ENCODE assay signal across 9 mouse cellular contexts in the genomic region with DNA sequence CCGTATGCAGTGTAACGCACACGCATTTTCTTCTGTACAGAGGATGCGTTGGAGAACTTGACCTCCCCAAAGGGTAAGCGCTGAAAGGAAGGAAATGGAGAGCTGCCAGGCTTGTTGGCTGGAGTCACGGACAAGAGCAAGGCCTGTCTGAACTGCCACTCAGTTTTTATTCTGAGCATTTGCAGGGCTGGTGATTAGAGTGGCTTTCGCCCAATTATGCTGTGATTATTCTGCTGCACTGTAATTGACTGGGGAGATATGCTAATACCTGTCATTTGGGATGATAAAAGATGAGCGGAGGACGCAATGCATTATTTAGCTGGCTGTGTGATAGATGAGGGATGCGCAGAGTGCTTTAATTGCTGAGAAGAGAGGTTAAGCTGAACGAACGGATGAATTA.
DNase-seq lines count a peak whose midpoint lies in the region; ATAC-seq and TF ChIP-seq lines count a peak whose summit lies in the region.
"Had no signal": no experiment of that assay in that cellular context is flagged by ENCODE, and none has a peak within 500 bp of the region (broad histone marks: within the 10 kb centered on the region; RNA-seq: fewer than 3 reads in every experiment).

No protein-coding gene starts in this region.

- no peaks in the 10 kb centered on the region for H3K27me3 ChIP-seq in embryonic facial prominence, embryonic 14.5 days (replicated peaks; ENCODE audit: control insufficient read depth, insufficient read depth, low read length)
- H3K27me3 ChIP-seq in embryonic facial prominence, embryonic 10.5 days (replicated peaks; ENCODE audit: low read depth, poor library complexity, severe bottlenecking): no peaks in the 10 kb centered on the region
- no peaks in the 10 kb centered on the region for H3K27me3 ChIP-seq in stomach, embryonic 15.5 days (replicated peaks)
- H3K27me3 ChIP-seq in stomach, postnatal 0 days (ENCODE audit: control insufficient read depth, insufficient read depth, low read length): no peaks in the 10 kb centered on the region
- no peaks in the 10 kb centered on the region for H3K27me3 ChIP-seq in hindbrain, embryonic 13.5 days

- H3K4me1 ChIP-seq in embryonic facial prominence, embryonic 14.5 days (ENCODE audit: control insufficient read depth, insufficient read depth, low read length): peaks cover 31% of the 10 kb centered on the region
- peaks cover 39% of the 10 kb centered on the region for H3K4me1 ChIP-seq in embryonic facial prominence, embryonic 10.5 days
- peaks cover 13% of the 10 kb centered on the region for H3K4me1 ChIP-seq in stomach, embryonic 15.5 days
- peaks cover 8% of the 10 kb centered on the region; the same call in 1 of the 2 replicates for H3K4me1 ChIP-seq in stomach, postnatal 0 days (replicated peaks; ENCODE audit: control insufficient read depth, insufficient read depth)
- H3K4me1 ChIP-seq in hindbrain, embryonic 13.5 days (replicated peaks): peaks cover 63% of the 10 kb centered on the region

- TF ChIP-seq EP300 in stomach, postnatal 0 days (optimal IDR thresholded peaks at IDR 0.05): no peak

- no peaks in the 10 kb centered on the region for H3K36me3 ChIP-seq in embryonic facial prominence, embryonic 14.5 days (ENCODE audit: control insufficient read depth, insufficient read depth, low read length)
- no peaks in the 10 kb centered on the region for H3K36me3 ChIP-seq in embryonic facial prominence, embryonic 10.5 days (replicated peaks)
- H3K36me3 ChIP-seq in stomach, embryonic 15.5 days: no peaks in the 10 kb centered on the region
- H3K36me3 ChIP-seq in stomach, postnatal 0 days (ENCODE audit: control insufficient read depth, insufficient read depth, low read length): no peaks in the 10 kb centered on the region
- H3K36me3 ChIP-seq in hindbrain, embryonic 13.5 days: no peaks in the 10 kb centered on the region

- no peak overlapping the region for H3K4me2 ChIP-seq in embryonic facial prominence, embryonic 14.5 days (ENCODE audit: low read depth, low read length)
- H3K4me2 ChIP-seq in stomach, embryonic 15.5 days: no peak overlapping the region
- no peak overlapping the region for H3K4me2 ChIP-seq in stomach, postnatal 0 days (replicated peaks; ENCODE audit: low read depth)
- H3K4me2 ChIP-seq in hindbrain, embryonic 13.5 days: peak overlapping the region; percentile 28

- no peak for TF ChIP-seq CTCF in stomach, postnatal 0 days (IDR thresholded peaks at IDR 0.05; ENCODE audit: low read depth)

- 0 out of 2 replicates have a peak, but pooled peaks have one; percentile 38 for ATAC-seq in embryonic facial prominence, embryonic 14.5 days (ENCODE audit: low read depth)
- ATAC-seq in stomach, embryonic 15.5 days (ENCODE audit: insufficient read depth, low FRiP score, low read depth): 0 out of 2 replicates have a peak, but pooled peaks have one; percentile 25
- no peak for ATAC-seq in stomach, postnatal 0 days (ENCODE audit: low FRiP score, low TSS enrichment)
- ATAC-seq in hindbrain, embryonic 13.5 days (ENCODE audit: low FRiP score): peak; percentile 39
- ATAC-seq in activated CD4-positive, CD25-positive, alpha-beta regulatory T cell, adult 4 months: no peak

- intact Hi-C loops in left cerebral cortex, postnatal 14 days (cut with DNase I): no loop called here

- no peaks in the 10 kb centered on the region for H3K9me3 ChIP-seq in embryonic facial prominence, embryonic 14.5 days (ENCODE audit: control insufficient read depth, low read length)
- H3K9me3 ChIP-seq in embryonic facial prominence, embryonic 10.5 days: no peaks in the 10 kb centered on the region
- no peaks in the 10 kb centered on the region for H3K9me3 ChIP-seq in stomach, embryonic 15.5 days
- no peaks in the 10 kb centered on the region for H3K9me3 ChIP-seq in stomach, postnatal 0 days (ENCODE audit: control insufficient read depth, low read length)
- no peaks in the 10 kb centered on the region for H3K9me3 ChIP-seq in hindbrain, embryonic 13.5 days

- peak; percentile 55 for DNase-seq in embryonic facial prominence, embryonic 14.5 days (ENCODE audit: low spot score)
- DNase-seq in embryonic facial prominence, embryonic 10.5 days (ENCODE audit: low spot score): no peak
- DNase-seq in stomach, postnatal 0 days (ENCODE audit: low spot score): no peak
- no peak for DNase-seq in urinary bladder, postnatal 10 days (ENCODE audit: low spot score)
- no peak for DNase-seq in left cerebral cortex, postnatal 14 days (ENCODE audit: low spot score in 2 of 2)

- no peak overlapping the region for H3K9ac ChIP-seq in embryonic facial prominence, embryonic 14.5 days (ENCODE audit: low read depth, low read length)
- H3K9ac ChIP-seq in stomach, embryonic 15.5 days: no peak overlapping the region
- no peak overlapping the region for H3K9ac ChIP-seq in stomach, postnatal 0 days (ENCODE audit: low read length)
- peak overlapping the region; percentile 53; the same call in 1 of the 2 replicates for H3K9ac ChIP-seq in hindbrain, embryonic 13.5 days

- no peak overlapping the region for H3K27ac ChIP-seq in embryonic facial prominence, embryonic 14.5 days (replicated peaks; ENCODE audit: low read depth, low read length)
- no peak overlapping the region for H3K27ac ChIP-seq in embryonic facial prominence, embryonic 10.5 days (replicated peaks)
- no peak overlapping the region for H3K27ac ChIP-seq in stomach, embryonic 15.5 days
- no peak overlapping the region for H3K27ac ChIP-seq in stomach, postnatal 0 days (replicated peaks)
- peak overlapping the region; percentile 83 for H3K27ac ChIP-seq in hindbrain, embryonic 13.5 days

- 64% methylated on average over 12 of the region's 12 CpGs for WGBS in embryonic facial prominence, embryonic 14.5 days
- 77% methylated on average over 12 of the region's 12 CpGs for WGBS in embryonic facial prominence, embryonic 10.5 days
- 55% methylated on average over 12 of the region's 12 CpGs for WGBS in stomach, embryonic 15.5 days
- WGBS in stomach, postnatal 0 days: 55% methylated on average over 12 of the region's 12 CpGs
- 22% methylated on average over 12 of the region's 12 CpGs for WGBS in hindbrain, embryonic 13.5 days

- no peak overlapping the region for H3K4me3 ChIP-seq in embryonic facial prominence, embryonic 14.5 days (ENCODE audit: low read depth, low read length)
- H3K4me3 ChIP-seq in embryonic facial prominence, embryonic 10.5 days: no peak overlapping the region
- no peak overlapping the region for H3K4me3 ChIP-seq in stomach, embryonic 15.5 days (replicated peaks)
- no peak overlapping the region for H3K4me3 ChIP-seq in stomach, postnatal 0 days (ENCODE audit: low read depth, low read length)
- H3K4me3 ChIP-seq in hindbrain, embryonic 13.5 days: no peak overlapping the region
- H3K4me3 ChIP-seq: myocyte had no signal

Comparison
In these comparisons a context has a peak if more than half of its experiments do, and no peak if none do; other contexts are left out.
1. ATAC-seq: peak in embryonic facial prominence, embryonic 14.5 days (single experiment), stomach, embryonic 15.5 days (single experiment) and hindbrain, embryonic 13.5 days (single experiment); none in stomach, postnatal 0 days (single experiment) and activated CD4-positive, CD25-positive, alpha-beta regulatory T cell, adult 4 months (single experiment).